Mouse (Mus musculus) intestine, embryonic 15.5 days (tissue): ENCODE measurements around the gene Dnal1. TPM values are rescaled to one million over a fixed set of nuclear protein-coding genes. Genes with fewer than 3 reads are reported as not detected.

ENCODE experiments used
- ATAC-seq: fragments of 200-750 bp; cut with Nextera tagmentation; 2 replicates; pipeline ENCODE4 v1.8.0; 2017; ENCODE audit warnings: moderate TSS enrichment, moderate library complexity
- H3K27ac ChIP-seq: fragments of 300-500 bp; sonication (generic); 2 replicates; pipeline ENCODE4 v1.5.1; 2015; ENCODE audit warnings: mild to moderate bottlenecking, inconsistent platforms
- H3K27me3 ChIP-seq: fragments of 300-500 bp; sonication (generic); replicated peaks from 2 replicates; pipeline ENCODE4 v1.6.1; 2015; ENCODE audit warnings: inconsistent platforms
- H3K36me3 ChIP-seq: fragments of 300-500 bp; sonication (generic); 2 replicates; pipeline ENCODE4 v1.6.1; 2015; ENCODE audit warnings: inconsistent platforms
- H3K4me1 ChIP-seq: fragments of 300-500 bp; sonication (generic); replicated peaks from 2 replicates; pipeline ENCODE4 v1.6.1; 2015; ENCODE audit warnings: inconsistent platforms
- H3K4me2 ChIP-seq: fragments of 300-500 bp; sonication (generic); replicated peaks from 2 replicates; pipeline ENCODE4 v1.6.1; 2015; ENCODE audit warnings: mild to moderate bottlenecking, inconsistent platforms
- H3K4me3 ChIP-seq: fragments of 300-500 bp; sonication (generic); replicated peaks from 2 replicates; pipeline ENCODE4 v1.5.1; 2015; ENCODE audit warnings: inconsistent platforms
- H3K9ac ChIP-seq: fragments of 300-500 bp; sonication (generic); 2 replicates; pipeline ENCODE4 v1.6.1; 2015; ENCODE audit warnings: inconsistent platforms
- H3K9me3 ChIP-seq: fragments of 300-500 bp; sonication (generic); 2 replicates; pipeline ENCODE4 v1.6.1; 2016; ENCODE audit warnings: inconsistent platforms
- WGBS: fragments of 180-500 bp; shearing (Covaris S2); methylation state at CpG from one replicate; pipeline ENCODE4 v1.1.7; 2015; 5-methylcytosine and 5-hydroxymethylcytosine counted together
- polyA plus RNA-seq: library from polyadenylated mRNA; unstranded; fragments of >200 nt; fragmentation: Nextera tagmentation; extraction: Ambion mirVana; gene quantifications from 2 replicates; pipeline ENCODE4 v1.2.1, GENCODE M21; 2015

The Dnal1 gene
- polyA plus RNA-seq, 1 experiment from 2014 or later: 3.9 TPM

- ATAC-seq: peak; percentile 82
- H3K36me3 ChIP-seq: no peaks in the 10 kb centered on the region
- no peak overlapping the region for H3K9ac ChIP-seq
- H3K4me3 ChIP-seq: no peak overlapping the region
- peak overlapping the region; percentile 67 for H3K27ac ChIP-seq
- 40% methylated on average over 8 of the region's 8 CpGs for WGBS
- no peaks in the 10 kb centered on the region for H3K9me3 ChIP-seq
- H3K4me1 ChIP-seq: peaks cover 72% of the 10 kb centered on the region
- peak overlapping the region; percentile 36 for H3K4me2 ChIP-seq
- H3K27me3 ChIP-seq: no peaks in the 10 kb centered on the region
Measured at GRCm38 (mm10) chr12:84180701-84181435, 66.7 kb downstream of the Dnal1 start.

GRCm38 (mm10) chr12:84181999-84182398 is 67.8 kb downstream of the Dnal1 start:
- Histone ChIP-seq H3K36me3 (peaks cover 8% of the 10 kb centered on the region; the same call in 1 of the 2 replicates), H3K9ac (no peak overlapping the region), H3K4me3 (no peak overlapping the region), H3K4me2 (no peak overlapping the region), H3K4me1 (peaks cover 67% of the 10 kb centered on the region), H3K27ac (no peak overlapping the region), H3K27me3 (no peaks in the 10 kb centered on the region), H3K9me3 (no peaks in the 10 kb centered on the region)
- ATAC-seq: no peak
- WGBS: 63% methylated on average over 6 of the region's 6 CpGs

- Histone ChIP-seq H3K4me2 (no peak overlapping the region), H3K9ac (no peak overlapping the region), H3K4me1 (peaks cover 67% of the 10 kb centered on the region), H3K4me3 (no peak overlapping the region), H3K9me3 (no peaks in the 10 kb centered on the region), H3K27me3 (no peaks in the 10 kb centered on the region), H3K36me3 (peaks cover 8% of the 10 kb centered on the region; the same call in 1 of the 2 replicates), H3K27ac (no peak overlapping the region)
- ATAC-seq: no peak
- WGBS: 93% methylated on average over 5 of the region's 5 CpGs
Measured at GRCm38 (mm10) chr12:84184979-84185378, 70.8 kb downstream of the Dnal1 start.

- H3K27me3 ChIP-seq: no peaks in the 10 kb centered on the region
- H3K9ac ChIP-seq: no peak overlapping the region
- ATAC-seq: no peak
- 55% methylated on average over 6 of the region's 6 CpGs for WGBS
- no peak overlapping the region for H3K27ac ChIP-seq
- no peak overlapping the region for H3K4me2 ChIP-seq
- peaks cover 67% of the 10 kb centered on the region for H3K4me1 ChIP-seq
- no peak overlapping the region for H3K4me3 ChIP-seq
- no peaks in the 10 kb centered on the region for H3K9me3 ChIP-seq
- peaks cover 8% of the 10 kb centered on the region; the same call in 1 of the 2 replicates for H3K36me3 ChIP-seq
Measured at GRCm38 (mm10) chr12:84185547-84185946, 71.4 kb downstream of the Dnal1 start.

GRCm38 (mm10) chr12:84186536-84186935 is 72.4 kb downstream of the Dnal1 start:
- ATAC-seq: no peak
- H3K9ac ChIP-seq: no peak overlapping the region
- H3K36me3 ChIP-seq: peaks cover 8% of the 10 kb centered on the region; the same call in 1 of the 2 replicates
- no peaks in the 10 kb centered on the region for H3K27me3 ChIP-seq
- H3K9me3 ChIP-seq: no peaks in the 10 kb centered on the region
- peaks cover 67% of the 10 kb centered on the region for H3K4me1 ChIP-seq
- no peak overlapping the region for H3K4me2 ChIP-seq
- 80% methylated on average over 3 of the region's 3 CpGs for WGBS
- H3K27ac ChIP-seq: 0 out of 2 replicates have a peak overlapping the region, but pooled peaks have one; percentile 37
- no peak overlapping the region for H3K4me3 ChIP-seq

- Histone ChIP-seq H3K4me2 (0 out of 2 replicates have a peak overlapping the region, but pooled peaks have one; percentile 7), H3K27ac (0 out of 2 replicates have a peak overlapping the region, but pooled peaks have one; percentile 37), H3K9ac (no peak overlapping the region), H3K4me3 (no peak overlapping the region), H3K9me3 (no peaks in the 10 kb centered on the region), H3K27me3 (no peaks in the 10 kb centered on the region), H3K36me3 (peaks cover 8% of the 10 kb centered on the region; the same call in 1 of the 2 replicates), H3K4me1 (peaks cover 67% of the 10 kb centered on the region)
- WGBS: 50% methylated on average over 5 of the region's 5 CpGs
- no peak for ATAC-seq
Measured at GRCm38 (mm10) chr12:84186950-84187349, 72.8 kb downstream of the Dnal1 start.

- Histone ChIP-seq H3K9ac (no peak overlapping the region), H3K4me1 (peaks cover 67% of the 10 kb centered on the region), H3K9me3 (no peaks in the 10 kb centered on the region), H3K27me3 (no peaks in the 10 kb centered on the region), H3K4me2 (no peak overlapping the region), H3K4me3 (no peak overlapping the region), H3K27ac (peak overlapping the region; percentile 48), H3K36me3 (peaks cover 8% of the 10 kb centered on the region; the same call in 1 of the 2 replicates)
- 62% methylated on average over 15 of the region's 15 CpGs for WGBS
- ATAC-seq: no peak
Measured at GRCm38 (mm10) chr12:84187752-84188601, 73.8 kb downstream of the Dnal1 start.

- Histone ChIP-seq H3K36me3 (peaks cover 8% of the 10 kb centered on the region; the same call in 1 of the 2 replicates), H3K9me3 (no peaks in the 10 kb centered on the region), H3K27me3 (no peaks in the 10 kb centered on the region), H3K27ac (peak overlapping the region; percentile 48; the same call in 1 of the 2 replicates), H3K4me2 (no peak overlapping the region; the same call in 1 of the 2 replicates), H3K4me3 (no peak overlapping the region), H3K4me1 (peaks cover 67% of the 10 kb centered on the region), H3K9ac (no peak overlapping the region)
- 61% methylated on average over 14 of the region's 14 CpGs for WGBS
- no peak for ATAC-seq
Measured at GRCm38 (mm10) chr12:84188881-84189444, 74.8 kb downstream of the Dnal1 start.

- Histone ChIP-seq H3K4me1 (peaks cover 74% of the 10 kb centered on the region), H3K4me2 (peak overlapping the region; percentile 26), H3K9me3 (no peaks in the 10 kb centered on the region), H3K27me3 (no peaks in the 10 kb centered on the region), H3K4me3 (no peak overlapping the region), H3K36me3 (peaks cover 8% of the 10 kb centered on the region; the same call in 1 of the 2 replicates), H3K27ac (no peak overlapping the region), H3K9ac (0 out of 2 replicates have a peak overlapping the region, but pooled peaks have one; percentile 3)
- no peak for ATAC-seq
- 43% methylated on average over 15 of the region's 15 CpGs for WGBS
Measured at GRCm38 (mm10) chr12:84190151-84190820, 76.1 kb downstream of the Dnal1 start.

- no peaks in the 10 kb centered on the region for H3K27me3 ChIP-seq
- no peak overlapping the region for H3K9ac ChIP-seq
- H3K4me3 ChIP-seq: 0 out of 2 replicates have a peak overlapping the region, but pooled peaks have one; percentile 8
- H3K9me3 ChIP-seq: no peaks in the 10 kb centered on the region
- peaks cover 72% of the 10 kb centered on the region for H3K4me1 ChIP-seq
- H3K36me3 ChIP-seq: peaks cover 7% of the 10 kb centered on the region; the same call in 1 of the 2 replicates
- 75% methylated on average over 7 of the region's 7 CpGs for WGBS
- no peak for ATAC-seq
- no peak overlapping the region for H3K27ac ChIP-seq
- H3K4me2 ChIP-seq: peak overlapping the region; percentile 93
Measured at GRCm38 (mm10) chr12:84191190-84191589, 77.0 kb downstream of the Dnal1 start.

GRCm38 (mm10) chr12:84191770-84192169 is 77.6 kb downstream of the Dnal1 start:
- no peak for ATAC-seq
- Histone ChIP-seq H3K4me2 (peak overlapping the region; percentile 93), H3K4me1 (peaks cover 69% of the 10 kb centered on the region), H3K27me3 (no peaks in the 10 kb centered on the region), H3K4me3 (peak overlapping the region; percentile 86), H3K27ac (no peak overlapping the region), H3K9ac (peak overlapping the region; percentile 86), H3K9me3 (no peaks in the 10 kb centered on the region), H3K36me3 (peaks cover 2% of the 10 kb centered on the region; the same call in 1 of the 2 replicates)
- 21% methylated on average over 5 of the region's 5 CpGs for WGBS
